Mouse (Mus musculus): ENCODE results near the gene Trnp1. TPM values are rescaled to one million over a fixed set of nuclear protein-coding genes. Genes with fewer than 3 reads are reported as not detected.
A peak's percentile ranks its signal among the peaks of the same experiment; 100 is the strongest.
"Not testable (repeated sequence)": the region's sequence is repeated elsewhere in the genome, so short reads cannot be mapped to it uniquely, and the experiment has no call there.

Trnp1 gene
- 1 to 10 TPM; 3.4 to 4.6 TPM for total RNA-seq (2021)
- long read RNA-seq, experiment 1, transcript Trnp1-202 (2 exons, 1,654 nt): major isoform, 6 of 7 reads
- long read RNA-seq, experiment 1, partial matches to known transcripts: 0 of 7 reads
- long read RNA-seq, experiment 1, other reads (novel, unspliced or antisense): 1 of 7 reads
- long read RNA-seq, experiment 2, transcript Trnp1-202 (2 exons, 1,654 nt): major isoform, 5 of 6 reads
- long read RNA-seq, experiment 2, partial matches to known transcripts: 0 of 6 reads
- long read RNA-seq, experiment 2, other reads (novel, unspliced or antisense): 1 of 6 reads

DNA sequence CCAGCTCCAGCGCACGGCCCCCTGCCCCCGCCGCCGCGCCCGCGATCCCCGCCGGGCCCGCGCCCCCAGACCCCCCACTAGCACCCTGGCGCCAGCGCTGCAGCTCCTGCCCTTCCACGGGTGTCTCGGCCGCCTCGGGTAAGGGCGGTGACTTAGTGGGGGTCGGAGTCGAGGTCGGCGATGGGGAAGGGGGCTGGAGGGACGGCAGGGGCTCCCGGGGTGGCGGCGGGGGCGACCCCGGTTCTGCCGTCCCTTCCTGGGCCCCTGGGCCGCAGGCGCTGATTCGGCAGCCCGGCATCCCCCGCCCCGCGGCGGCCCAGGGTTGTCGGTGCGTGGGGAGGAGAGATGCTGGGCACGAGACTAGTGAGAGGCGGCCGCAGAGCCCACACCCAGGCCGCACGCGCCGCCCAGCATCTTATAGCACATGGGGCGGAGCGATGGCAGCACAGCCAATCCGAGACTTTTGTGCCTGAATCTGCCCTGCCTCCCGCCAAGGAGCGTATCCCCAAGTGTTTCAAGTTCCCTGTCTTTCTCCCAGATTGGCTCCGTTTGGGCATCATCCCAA is at the start of gene Trnp1:
Gene Trnp1 (minus strand): TSS at position 391 of the 565 bp plus-strand sequence.
- peak; percentile 67 to 73 for DNase-seq

DNA sequence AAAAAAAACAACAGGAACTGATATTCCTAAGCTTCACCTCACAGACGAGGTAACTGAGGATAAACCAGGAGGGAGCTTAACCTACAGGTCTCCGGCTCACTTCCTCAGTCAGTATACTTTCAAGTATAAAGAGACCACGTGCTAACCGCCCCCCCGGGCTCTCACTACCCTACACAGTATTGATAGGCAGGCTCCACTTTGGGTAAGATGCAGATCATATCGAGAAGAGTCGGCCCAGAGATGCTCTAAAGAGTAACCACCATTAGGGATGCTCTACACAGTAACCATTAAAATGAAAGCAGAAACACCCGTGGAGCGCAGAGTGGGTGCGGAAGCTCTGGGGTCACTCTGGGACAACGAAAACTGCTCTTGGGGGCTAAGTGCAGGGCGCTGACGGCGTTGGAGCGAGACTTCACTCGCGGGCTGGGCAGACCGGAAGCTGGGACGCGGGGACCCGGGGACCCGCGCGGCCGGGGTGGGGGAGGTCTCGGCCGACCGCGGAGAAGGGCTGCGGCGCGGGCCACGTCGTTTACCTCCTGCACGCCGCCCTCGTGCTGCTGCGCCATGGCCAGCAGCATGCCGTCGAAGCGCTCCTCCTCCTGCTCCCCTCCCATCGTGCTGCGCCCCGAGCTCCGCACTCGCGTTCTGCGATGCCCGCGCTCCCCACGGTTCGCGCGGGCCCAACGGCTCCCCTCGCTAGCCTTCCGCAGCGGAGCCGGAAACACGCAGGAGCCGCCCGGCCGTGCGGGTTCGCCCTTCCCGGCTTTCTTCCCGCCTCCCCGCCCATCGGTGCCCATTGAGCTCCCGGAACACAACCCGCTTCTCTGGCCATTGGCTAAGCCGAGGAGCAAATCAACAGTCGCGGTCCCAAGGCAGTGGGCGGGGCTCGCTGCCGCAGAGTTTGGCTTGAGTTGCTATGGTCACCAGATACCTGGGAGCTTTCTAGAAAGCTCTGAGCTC is 47.2 kb upstream of the Trnp1 start, which contains the start of gene Nudc:
Gene Nudc (minus strand): TSS at position 725 of the 960 bp plus-strand sequence.
- DNase-seq: peak; percentile 98

DNA sequence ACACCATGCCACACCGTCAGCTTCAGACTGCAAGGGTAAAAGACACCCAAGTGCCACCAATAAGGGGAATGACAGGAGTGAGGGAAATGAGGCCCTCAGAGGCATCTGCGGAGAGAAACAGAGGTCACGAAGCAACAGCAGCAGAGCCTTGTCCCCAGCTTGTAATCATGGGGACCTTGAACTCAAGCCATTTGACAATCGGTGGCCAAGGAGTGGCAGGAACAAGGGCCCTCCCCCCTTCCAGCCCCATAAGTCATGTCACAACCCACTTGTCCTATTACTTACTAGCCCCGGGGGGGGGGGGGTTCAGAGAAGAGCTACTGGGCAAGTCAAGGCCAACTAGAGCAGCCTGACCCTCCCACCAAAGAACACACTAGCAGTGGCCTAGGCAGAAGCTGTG is 38.3 kb upstream of the Trnp1 start:
- peak; percentile 78 to 82 for DNase-seq

DNA sequence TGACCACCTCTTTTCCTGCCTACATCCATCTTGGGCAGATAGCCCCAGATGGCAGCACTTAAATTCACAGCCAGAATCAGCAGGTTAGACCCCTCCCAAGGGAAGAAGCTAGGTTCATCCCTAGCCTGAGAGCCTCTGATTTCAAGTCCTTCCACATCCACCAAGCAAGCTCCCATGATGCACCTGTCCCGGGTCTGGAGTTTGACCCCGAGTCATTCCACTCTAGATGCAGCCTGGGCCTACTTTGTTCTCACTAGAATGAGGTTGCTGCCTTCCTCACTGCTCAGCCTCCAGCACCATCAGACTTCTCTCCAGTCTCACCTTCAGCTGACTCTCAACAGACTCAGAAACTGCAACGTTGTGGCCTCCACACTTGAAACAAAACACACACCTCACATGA is 37.7 kb upstream of the Trnp1 start:
- DNase-seq: no peak

DNA sequence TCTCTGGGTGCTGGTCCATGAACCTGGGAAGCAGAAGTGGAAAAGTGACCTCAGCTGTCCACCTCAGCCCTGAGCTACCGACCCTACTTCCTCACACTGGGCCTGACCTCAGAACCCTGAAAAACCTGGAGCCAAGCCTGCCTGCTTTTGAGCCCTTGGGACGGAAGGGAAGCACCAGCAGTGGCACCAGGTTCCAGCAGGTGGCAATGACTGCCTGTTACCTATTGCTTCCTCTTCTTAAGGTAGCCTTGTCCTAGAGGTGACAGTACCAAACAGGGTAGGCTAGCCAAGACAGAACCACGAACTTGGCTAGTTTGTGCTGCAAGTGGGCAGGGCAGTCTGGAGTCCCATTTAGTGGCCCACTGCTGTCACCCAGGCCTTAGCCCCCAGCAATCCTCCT is 34.4 kb upstream of the Trnp1 start:
- no peak for DNase-seq

DNA sequence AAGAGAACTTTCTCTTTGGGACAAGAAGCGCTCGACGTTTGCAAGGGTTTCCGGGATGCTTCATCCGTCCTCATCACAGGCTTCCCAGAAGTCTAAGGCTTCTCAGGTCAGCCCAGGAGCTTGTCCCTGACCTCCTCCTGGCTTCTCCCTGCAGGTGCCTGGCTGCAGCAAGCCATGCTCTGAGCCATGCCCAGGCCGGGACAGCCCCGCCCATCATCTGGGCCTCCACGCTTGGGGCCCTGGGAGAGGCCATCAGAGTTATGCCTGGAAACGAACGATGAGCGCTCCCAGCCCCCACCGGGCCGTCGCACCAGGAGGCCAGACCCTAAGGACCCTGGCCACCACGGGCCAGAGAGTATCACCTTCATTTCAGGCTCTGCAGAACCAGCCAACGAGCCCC is 29.4 kb upstream of the Trnp1 start:
- no peak for DNase-seq

DNA sequence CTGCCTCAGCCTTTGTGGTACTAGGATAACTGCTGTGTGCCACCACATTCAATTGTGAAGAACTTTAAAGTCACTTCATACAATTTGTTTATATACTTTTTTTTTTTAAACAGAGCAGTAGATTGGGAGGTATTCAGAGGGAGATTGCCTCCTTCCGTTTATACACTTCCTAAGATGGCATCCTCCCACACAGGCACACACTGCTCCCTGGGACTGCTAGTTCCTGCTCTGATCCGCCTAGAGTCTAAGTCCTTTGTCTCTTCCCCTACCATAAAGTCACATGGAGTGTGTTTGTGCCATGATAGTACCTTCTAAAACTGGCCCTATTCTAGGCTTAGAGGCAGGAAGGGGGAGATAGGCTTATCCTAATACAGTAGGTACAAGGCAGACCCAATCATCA is 23.2 kb upstream of the Trnp1 start:
- DNase-seq: no peak

GRCm38 (mm10) chr4:133519369-133519665 is 21.0 kb upstream of the Trnp1 start:
- peak; percentile 51 to 63 for DNase-seq

DNA sequence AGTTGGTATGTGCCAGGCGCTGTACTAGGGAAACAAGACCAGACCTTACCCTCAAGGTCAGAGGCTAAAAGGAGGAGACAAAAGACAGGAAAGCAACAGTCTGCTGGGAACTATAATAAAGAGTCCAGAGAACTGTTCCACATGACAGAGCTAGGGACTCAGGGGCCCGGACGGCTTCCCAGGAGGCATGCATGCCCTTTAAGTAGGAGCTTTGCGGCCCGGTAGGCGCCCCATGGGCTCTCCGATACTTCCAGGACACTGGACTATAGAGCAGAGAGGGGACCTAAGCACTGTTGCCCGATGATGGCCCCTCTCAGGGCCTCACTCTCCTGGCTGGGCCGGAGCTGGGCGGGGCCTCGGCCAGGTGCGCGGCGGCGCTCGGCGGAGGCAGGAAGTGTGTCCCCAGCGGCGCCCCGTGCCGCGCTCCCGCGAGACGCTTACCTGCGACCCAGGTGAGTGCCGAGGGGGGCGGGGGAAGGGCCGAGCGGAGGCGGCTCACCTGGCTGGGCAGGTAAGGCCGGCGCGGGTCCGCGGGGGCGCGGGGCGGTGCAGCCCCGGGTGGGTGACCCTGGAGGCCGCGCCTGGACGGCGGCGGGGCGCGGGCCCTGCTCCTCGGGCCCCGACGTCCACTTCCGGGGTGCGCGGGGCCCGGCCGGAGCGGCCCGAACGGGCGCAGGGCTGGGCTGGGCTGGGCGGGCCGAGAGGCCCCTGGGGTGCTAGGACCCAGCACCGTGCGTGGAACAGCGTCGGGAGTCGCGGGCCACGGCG is 20.4 kb upstream of the Trnp1 start, which contains the start of gene Kdf1:
Gene Kdf1 (plus strand): TSS at position 363 of the 768 bp plus-strand sequence.
- DNase-seq: peak in 1 of 2 experiments; percentile 26

- peak; percentile 82 to 85 for DNase-seq
Measured at GRCm38 (mm10) chr4:133512972-133513371, 14.6 kb upstream of the Trnp1 start.

- DNase-seq: not testable (repeated sequence)
Measured at GRCm38 (mm10) chr4:133512511-133512910, 14.2 kb upstream of the Trnp1 start.

DNA sequence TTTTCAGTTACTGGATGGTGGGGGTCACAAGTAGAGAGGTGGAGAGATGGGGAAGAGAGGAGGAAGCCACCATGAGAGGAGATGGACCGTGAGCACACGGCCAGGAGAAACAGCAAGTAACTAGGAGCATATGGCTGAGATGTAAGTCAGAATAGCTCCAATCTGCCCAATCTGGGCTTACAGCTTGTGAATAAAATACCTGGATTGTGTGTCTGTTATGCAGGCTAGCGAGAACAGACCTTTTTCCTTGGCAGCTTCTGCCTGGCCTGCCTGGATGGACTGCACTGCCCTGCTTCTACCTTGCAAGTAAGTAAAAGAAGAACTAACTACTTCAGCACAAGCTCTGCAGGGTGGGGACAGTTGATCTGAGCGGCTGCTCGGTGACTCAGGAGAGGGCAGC is 12.7 kb upstream of the Trnp1 start:
- no peak for DNase-seq

GRCm38 (mm10) chr4:133508990-133509389 is 10.6 kb upstream of the Trnp1 start:
- no peak for DNase-seq

GRCm38 (mm10) chr4:133506573-133506972 is 8.2 kb upstream of the Trnp1 start:
- no peak for DNase-seq

- DNase-seq: no peak
Measured at GRCm38 (mm10) chr4:133504755-133505485, 6.6 kb upstream of the Trnp1 start.

GRCm38 (mm10) chr4:133504300-133504699 is 6.0 kb upstream of the Trnp1 start:
- DNase-seq: no peak

- no peak for DNase-seq
Measured at GRCm38 (mm10) chr4:133501514-133501913, 3.2 kb upstream of the Trnp1 start.

- peak; percentile 51 to 52 for DNase-seq
Measured at GRCm38 (mm10) chr4:133497461-133498159, 740 bp downstream of the Trnp1 start.

- no peak for DNase-seq
Measured at GRCm38 (mm10) chr4:133496738-133497445, 1.5 kb downstream of the Trnp1 start.

DNA sequence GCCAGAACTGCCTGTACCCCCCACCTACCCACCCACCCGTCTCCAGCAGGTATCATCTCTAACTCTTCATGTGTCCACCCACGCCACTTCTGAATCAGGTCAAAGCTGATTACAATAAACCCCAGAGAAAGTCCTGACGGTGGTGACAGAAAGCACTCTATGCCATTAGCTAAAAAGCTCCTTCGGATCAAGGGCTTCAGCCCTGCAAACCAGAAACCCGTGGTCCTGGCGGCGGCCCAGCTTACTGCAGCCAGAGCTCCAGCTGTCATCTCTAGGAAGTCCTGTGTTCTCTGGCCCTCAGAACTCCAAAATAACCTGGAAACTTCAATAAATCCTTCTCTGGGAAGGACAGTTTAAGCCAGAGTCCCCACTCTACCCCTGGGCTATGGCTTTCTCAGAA is 2.6 kb downstream of the Trnp1 start:
- DNase-seq: peak; percentile 39 to 62

Measured in adrenal gland, postnatal 36 days (tissue).